Mouse (Mus musculus) common myeloid progenitor, adult 5-6 weeks (primary cell): ENCODE measurements at regions not wholly inside any gene's neighbourhood (a gene's known extent, or its start where the extent isn't known, plus 50 kb on each side); places are given as distances from the start of the nearest gene placed in this dataset.

Experiments used
- ATAC-seq: replicated peaks from 2 replicates; pipeline ENCODE4 v1.8.0; 2016; ENCODE audit warnings: low read depth, mild to moderate bottlenecking, moderate TSS enrichment, inconsistent platforms; ENCODE audit not compliant: poor library complexity, severe bottlenecking

DNA sequence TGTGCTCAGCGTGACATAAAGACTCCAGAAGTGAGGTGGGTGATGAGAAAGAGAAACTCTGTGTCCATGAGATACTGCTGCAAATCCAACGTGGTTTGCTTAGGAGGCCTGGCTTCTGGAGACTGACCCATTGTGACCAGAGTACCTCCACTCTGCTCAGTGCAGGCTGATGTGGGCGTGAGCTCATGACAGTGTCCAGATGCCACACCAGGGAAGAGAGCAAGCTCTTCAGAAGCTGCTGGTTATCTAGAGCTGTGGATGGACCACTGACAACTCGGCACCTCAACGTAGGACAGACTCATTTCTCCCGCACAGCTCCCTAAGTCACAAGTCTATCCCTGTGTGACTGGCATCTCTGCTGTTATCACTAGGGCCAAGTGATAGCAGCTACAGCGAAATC lies 114.9 kb upstream of the N6amt1 start:
- ATAC-seq, result no peak

DNA sequence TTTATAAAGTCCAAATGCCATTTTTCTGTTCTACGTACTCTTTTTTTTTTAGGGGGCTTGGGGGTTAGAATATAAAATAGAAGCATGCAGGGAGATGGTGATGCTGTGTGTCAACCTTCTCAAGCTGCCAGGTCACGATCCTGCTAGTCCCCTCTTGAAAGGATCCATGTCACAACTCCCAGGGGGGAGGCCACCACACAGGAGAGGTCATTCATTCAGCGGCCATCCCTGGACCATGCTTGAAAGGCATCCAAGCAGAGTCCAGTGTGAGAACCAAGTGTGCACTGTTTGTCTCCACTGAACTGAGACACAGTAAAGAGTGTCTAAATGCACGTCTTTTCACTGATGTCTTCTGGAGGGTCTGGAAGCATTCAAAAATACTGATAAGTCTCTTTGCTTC lies 119.8 kb upstream of the N6amt1 start:
- no peak for ATAC-seq

DNA sequence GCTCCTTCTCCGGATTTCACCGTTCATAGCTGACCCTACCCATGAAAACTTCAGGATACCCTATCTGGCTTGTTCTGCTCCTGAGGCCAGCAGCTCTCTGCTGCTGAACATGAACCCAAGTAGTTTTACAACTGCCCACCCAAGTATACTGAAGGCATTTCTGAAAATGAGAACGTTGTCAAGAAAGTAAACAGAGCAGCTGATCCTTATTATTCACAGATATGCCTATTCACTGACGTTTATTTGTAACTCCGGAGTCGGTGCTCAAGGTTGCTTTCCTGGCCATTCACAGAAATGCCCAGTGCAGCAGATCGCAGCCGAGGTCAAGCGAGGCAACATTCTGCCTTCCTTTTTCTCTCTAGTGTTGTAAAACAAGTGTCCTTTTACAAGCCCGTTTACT lies 128.4 kb upstream of the N6amt1 start:
- no peak for ATAC-seq

DNA sequence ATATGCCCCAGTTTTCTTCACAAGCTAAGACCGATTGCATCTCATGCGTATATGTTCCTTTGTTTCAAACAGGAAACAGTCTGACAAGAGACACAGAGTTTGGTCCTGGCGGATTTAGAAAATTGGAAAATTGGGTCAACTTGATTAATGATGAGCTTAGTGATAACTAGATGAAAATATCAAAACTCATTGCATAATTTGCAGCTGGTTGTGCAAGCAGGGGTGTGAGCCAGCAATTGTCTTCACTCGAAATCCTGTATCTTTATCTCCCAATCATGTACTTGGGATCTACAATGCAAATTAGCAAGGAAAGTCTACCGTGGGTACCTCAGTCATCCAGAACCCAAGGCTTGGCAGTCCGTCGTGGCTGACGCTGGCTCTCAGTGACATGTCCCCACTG lies 128.9 kb upstream of the N6amt1 start:
- ATAC-seq, result no peak

DNA sequence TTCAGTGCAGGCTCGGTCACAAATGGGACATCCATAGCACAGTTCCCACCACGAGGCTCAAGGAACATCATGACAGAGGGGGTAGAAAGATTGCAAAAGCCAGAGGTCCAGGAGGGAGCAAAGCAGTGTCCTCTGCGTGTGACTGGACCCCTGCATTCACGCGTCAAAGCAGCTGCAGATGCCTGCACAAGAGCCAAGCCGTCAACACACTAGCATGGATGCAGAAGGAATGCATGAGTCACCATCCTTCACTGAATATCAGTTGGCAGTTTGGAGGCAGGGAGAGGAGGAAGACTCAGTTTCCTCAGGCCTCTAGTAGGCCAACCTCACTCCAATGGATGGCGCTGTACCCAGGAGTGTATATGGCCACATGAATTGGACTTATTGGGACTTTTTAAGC lies 130.0 kb upstream of the N6amt1 start:
- ATAC-seq, result no peak

DNA sequence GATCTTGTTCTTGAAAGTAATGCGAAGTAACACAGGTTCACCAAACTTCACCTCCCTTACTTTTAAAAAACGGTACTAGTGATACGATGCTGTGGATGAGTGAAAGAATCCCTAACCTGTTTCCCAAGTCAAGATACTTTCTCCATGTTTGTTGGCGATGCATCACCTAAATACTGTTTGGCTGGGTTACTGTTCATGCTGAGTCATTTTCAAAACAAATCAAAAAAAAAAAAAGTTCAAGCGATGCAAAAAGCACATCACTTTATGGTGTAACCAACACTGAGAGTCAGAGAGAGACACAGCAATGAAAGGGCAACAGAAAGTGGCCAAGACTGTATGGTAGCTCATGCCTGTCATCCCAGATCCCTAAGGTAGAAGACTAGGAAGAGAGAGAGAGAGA lies 133.4 kb upstream of the N6amt1 start:
- no peak for ATAC-seq

DNA sequence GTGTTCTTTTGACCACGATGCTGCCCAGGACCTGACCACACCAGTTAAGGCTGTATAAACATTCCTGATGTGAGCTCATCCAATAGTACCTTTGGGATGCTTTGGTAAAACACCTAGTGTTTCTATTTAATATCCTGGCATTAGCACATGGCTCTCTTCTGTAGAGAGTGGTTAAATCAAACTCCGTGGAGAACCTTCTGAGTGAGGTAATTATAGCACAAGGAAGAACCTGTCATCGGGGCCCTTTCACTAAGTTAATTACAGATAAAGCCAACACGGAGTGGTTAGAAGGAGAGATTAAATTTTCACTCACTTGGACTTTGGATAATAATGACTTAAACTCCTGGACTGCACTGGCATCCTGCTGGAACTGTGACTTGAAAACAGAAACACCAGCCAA lies 133.8 kb upstream of the N6amt1 start:
- ATAC-seq, result no peak

DNA sequence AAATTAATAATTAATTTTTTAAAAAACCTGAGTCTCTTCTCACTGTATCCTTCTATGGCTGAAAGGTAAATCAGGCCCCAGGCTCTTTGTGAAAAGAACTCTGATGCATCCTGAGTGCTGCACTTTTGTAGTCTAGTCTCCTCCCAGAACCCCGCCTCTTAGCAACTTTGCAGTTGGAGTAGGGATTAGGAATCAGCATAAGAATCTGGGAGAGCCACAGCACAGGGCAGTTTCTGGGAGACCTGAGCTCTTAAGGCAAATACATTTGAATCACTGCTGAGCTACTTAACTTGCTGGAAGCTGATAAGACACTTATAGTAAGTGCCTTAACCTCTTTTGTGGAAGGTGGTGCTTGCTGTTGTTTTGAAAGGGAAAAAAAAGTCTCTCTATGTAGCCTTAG lies 146.1 kb upstream of the N6amt1 start:
- ATAC-seq, result no peak

DNA sequence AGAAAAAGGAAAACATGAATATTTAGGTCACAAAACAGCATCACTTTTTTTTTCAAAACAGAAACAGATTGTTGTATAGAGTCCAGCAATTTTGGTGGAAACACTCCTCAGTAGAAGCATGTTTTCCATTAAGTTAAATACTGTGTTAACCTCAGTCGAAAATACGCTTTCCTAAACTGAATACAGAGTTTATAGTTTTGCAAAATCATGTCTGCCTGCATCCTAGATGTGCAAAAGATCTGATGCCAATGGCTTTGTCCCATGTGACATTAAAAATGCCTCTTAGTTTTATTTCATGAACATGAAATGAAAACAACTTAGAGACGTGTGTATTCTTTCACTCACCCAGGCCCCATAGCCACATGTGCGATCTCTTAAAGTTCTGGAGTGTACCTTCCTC lies 163.5 kb upstream of the N6amt1 start:
- ATAC-seq, result no peak

DNA sequence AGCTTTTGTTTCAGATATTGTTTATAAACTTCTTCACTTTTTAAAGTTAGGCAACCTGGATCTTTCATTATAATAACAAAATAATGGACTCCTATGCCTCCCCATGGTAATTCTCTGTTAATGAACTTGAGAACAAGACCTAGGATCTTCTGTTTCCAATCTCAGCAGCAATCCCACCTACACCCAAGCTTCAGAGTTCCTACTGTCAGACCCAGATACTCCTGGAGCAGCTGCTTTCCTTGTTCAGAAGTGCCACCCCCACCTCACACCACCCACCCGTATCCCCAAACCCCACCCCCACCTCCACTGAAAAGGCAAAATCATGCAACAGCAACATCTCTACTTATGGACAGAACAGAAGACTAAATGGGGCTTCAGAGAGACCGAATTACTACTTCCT lies 165.2 kb upstream of the N6amt1 start:
- ATAC-seq, result no peak

DNA sequence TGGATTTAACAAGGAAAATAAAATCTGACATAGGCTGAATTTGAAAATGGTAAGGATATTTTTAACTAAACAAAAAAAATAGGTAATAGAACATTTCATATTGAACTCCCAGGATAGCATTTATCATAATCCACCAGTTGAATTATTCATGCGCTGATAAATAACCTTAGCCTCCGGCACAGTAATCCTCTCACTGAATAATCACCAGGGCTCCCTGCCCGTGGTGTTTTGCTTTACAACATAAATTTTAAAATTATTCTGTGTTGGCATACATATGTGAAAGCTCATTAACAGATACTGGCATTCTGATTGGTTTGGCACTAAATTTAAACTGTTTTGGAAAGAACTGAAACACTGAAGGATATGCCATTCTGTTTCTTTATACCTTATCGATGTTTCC lies 181.6 kb upstream of the N6amt1 start:
- no peak for ATAC-seq

DNA sequence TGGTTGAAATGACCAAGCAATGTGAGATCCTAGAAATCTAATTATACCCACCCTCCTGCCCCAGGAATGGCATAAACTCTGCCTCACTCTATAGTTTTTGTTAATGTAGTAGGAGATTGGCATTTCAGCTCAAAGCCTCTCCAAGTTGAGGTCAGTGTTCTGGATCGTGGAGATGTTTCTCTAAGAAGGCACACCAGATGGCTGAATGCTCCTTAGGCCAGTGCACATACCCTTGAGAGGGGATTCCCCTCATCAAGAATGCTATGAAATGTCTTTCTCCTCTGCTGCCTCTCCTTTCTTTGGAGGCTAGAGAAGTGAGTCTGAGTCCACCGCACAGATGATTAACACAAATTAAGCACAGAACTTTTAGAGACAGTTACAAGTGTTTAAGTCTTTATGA lies 214.7 kb upstream of the N6amt1 start:
- ATAC-seq, result no peak

DNA sequence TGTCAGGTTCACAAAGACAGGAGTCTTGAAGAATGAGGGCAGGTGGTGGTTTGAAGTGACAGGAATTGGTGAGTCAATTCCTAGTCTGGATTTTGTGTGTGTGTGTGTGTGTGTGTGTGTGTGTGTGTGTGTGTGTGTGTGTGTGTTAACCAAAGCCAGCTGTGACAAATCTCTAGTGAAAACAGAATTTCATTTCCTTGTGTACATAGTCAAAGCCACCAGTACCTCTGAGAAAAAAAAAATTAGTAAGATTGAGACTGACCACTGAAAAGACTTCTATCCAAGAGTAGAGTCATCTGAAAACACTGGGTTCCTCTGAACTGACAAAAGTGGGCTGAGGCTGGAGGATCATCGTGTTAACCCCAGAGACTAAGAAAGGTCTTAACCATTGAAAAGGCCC lies 217.5 kb upstream of the N6amt1 start:
- no peak for ATAC-seq

DNA sequence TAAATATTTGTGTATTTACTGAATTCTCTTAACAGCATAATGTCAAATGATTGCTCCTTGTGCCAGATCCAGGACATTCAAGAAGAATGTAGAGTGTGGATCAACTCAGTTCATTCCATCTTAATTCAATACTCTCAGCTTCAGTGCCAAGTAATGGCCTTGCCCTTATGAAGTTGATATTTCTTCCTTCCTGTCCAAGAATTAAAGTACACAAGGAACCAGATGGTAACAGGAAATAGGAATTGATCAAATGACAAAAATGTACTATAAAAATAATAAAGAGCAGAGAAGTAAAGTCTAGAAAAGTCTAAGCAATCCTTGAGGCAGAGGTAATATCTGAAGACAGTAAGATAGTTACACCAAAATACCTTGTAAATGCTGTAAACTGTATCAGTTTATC lies 219.5 kb upstream of the N6amt1 start:
- no peak for ATAC-seq

DNA sequence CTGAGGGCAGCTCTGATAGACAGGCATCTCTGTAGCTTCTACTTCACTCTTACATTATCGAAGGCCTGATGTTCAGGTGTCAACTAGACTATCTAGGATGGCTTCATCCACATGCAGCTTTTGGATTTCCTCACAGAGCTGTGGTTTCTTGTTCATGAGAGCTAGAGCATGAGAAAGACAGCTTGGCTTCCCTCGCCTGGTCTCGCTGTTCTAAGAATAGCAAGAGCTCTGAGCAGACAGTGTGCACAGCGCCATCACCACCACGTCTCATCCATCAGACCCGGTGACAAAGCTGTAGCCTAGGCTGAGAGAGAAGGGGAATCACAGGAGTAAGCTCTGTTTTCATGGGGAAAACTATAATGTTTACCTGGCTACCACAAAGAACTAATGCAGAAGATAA lies 220.1 kb upstream of the N6amt1 start:
- ATAC-seq, result no peak

DNA sequence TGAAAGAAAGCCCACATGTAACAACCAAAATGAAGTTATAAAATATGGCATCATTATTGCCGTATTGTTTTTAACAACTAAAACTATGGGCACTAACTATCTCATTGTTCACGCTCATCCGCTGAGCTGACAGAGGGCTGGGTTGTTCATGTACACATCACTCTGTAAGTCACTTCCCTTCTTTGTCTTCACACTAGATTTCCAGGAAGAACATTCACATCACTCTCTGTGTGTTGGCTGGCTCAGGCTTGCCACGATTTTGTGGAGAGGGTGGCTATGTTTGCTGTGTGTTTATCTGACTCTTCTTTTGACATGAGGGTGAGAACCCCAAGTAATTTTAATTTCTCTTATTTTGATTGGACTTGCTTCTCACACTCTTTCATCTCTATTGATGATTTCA lies 221.9 kb upstream of the N6amt1 start:
- no peak for ATAC-seq

DNA sequence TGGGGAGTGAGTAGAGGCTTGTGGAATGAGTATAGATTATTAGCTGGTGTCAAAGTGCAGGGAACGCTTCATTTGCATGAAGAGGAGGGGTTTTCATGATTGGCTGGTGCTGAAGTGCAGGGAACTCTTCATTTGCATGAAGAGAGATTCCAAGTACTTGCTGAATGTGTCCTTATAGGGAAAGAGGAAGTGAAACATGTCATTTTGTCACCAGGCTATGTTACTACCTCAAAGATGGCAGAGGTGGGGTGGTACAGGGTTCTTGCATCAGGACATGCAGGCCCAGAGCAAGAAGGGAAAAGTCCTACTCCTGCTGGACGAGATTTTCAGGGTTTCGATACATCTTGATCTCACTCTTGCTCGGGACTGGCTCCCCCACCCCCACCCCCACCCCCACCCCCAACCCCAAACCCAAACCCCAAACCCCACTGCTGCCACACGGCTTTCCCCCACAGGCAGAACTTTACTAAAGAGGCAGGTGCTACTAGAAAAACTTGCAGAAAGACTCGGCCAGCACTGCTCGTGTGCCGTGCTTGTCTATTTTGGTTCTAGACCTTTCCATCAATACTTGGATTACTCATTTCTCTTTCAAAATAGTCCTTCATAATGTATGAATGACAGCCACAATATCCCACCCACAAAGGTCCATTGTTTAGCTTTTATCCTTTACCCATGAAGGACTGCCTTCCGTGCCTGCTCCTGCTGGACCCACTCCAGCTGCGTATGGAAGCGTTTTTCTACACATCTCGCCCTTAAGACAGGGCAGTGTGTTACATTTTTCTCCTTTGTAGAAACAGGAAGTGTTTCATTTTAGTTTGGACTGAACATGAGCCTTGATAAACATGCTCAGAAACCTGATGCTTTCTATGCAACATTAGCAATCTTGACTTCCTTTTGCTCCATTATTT lies 223.0 kb upstream of the N6amt1 start:
- ATAC-seq, result peak; percentile 47

DNA sequence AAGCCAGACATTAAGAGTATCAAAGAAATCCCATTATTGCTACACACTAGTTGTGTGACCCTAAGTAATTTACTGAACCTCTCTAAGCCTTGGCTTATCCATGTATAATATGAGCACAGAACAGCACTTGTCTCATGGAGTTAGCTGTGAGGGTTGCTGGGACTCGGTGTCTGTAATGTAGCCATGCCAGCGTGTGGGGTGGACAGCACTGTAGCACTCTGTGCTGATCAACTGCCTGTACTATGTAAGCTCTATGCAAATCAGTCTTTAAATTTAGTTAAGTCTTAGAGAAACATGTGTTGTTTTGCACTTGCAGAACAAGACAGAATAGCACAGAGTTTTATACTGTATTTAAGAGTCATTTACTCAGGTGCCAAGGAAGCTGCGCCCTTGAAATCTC lies 225.0 kb upstream of the N6amt1 start:
- ATAC-seq, result no peak

DNA sequence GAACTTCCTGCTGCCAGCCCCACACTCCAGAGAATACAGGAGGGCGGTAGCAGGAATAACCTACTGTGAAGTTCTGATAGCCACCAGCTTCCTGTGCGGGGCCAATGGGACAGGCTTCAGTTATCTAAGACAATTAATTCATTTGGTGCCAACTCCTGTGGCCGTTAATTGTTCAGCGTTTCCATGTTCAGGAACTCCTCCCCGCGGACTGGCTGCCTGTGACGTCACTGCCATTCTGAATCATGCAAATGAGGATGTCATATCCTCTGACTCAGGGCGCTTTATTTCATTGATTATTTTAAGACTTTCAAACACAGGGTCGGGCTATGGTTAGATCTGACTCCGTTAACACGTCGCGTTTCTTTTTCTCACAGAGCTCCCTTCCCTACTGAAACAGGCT lies 225.8 kb upstream of the N6amt1 start:
- peak; percentile 96 for ATAC-seq

DNA sequence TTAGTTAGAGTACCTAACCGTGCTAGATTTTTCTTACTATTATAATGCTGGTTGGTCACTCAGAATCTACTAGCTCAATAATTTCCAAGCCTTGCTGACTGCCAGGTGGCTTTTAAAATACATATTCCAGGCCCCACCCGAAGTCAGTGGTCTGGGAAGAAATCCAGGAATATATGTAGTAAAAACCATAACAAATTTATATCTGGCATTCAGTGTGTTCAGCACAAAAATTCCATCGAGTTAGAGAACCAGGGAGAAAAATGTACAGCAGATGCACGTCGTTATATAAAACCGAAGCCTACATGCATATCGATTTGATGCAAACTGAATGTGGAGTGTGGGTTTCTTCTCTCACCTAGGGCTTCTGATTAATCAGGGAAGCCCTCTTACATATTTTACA lies 229.5 kb upstream of the N6amt1 start:
- ATAC-seq, result no peak

DNA sequence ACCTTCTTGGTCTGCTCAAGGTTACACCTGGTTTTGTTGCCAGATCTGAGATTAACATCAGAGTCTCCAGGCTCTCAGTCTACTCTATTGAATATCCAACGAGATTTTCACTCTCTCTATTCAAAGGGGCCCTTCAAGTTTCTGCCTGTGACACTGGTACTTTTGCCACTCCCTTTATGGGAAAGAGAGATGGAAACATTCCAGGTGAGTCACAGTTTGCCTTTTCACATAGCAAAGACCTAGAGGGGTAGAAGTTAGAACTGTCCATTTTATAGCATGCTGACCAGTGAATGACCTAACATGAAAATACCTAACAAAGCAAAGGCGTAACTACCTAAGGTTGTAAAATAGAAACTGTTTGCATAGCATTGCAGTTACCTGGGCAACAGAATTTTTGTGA lies 250.4 kb upstream of the N6amt1 start:
- ATAC-seq, result no peak

DNA sequence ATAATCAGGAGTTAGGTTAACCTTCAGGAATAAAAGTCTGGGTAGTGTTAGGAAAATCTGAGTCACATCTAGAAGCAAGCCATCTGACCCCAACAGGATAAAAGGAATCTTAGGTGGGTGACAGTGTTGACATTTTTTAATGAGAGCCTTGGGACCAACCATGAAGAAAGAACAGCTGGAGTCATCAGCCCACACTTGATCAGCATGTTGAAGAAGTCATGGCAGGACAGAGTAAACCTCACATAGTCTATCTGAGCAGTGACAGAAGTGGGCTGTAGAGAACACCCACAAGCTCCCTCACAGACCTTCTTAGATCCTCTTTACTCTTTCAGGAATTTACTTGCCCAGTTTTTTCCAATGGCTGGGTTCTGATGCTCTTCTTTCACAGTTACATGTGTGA lies 251.9 kb upstream of the N6amt1 start:
- ATAC-seq, result no peak
